Mouse (Mus musculus): Measurements from ENCODE around the gene Relch.
"Not testable (repeated sequence)": the region's sequence is repeated elsewhere in the genome, so short reads cannot be mapped to it uniquely, and the experiment has no call there.

Gene Relch

GRCm38 (mm10) chr1:105746858-105747596, 83.4 kb downstream of the Relch start:
- no peak for DNase-seq

GRCm38 (mm10) chr1:105748091-105748799, 84.6 kb downstream of the Relch start:
- no peak for DNase-seq

DNA sequence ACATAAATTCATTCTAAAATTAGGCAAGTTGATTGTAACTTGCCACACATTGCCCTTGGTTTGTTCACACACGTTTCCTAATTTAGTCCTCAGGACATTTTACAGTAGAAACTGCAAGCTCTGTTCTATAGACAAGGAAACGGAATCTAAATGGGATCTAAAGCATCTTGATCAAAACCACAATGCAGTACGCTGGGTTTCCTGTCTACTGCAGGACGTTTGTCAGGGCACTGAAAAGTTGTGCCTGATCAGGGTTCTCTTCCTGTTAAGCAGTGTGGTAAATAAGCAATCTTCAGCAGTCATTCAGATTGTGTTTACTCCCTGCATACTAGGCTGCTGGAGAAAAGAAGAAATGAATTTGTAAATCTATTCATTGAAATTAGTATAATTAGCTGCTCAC, 88.5 kb downstream of the Relch start:
- DNase-seq, result no peak

GRCm38 (mm10) chr1:105752944-105753343, 89.3 kb downstream of the Relch start:
- DNase-seq, result no peak

GRCm38 (mm10) chr1:105758798-105759197, 95.1 kb downstream of the Relch start:
- DNase-seq, result no peak

DNA sequence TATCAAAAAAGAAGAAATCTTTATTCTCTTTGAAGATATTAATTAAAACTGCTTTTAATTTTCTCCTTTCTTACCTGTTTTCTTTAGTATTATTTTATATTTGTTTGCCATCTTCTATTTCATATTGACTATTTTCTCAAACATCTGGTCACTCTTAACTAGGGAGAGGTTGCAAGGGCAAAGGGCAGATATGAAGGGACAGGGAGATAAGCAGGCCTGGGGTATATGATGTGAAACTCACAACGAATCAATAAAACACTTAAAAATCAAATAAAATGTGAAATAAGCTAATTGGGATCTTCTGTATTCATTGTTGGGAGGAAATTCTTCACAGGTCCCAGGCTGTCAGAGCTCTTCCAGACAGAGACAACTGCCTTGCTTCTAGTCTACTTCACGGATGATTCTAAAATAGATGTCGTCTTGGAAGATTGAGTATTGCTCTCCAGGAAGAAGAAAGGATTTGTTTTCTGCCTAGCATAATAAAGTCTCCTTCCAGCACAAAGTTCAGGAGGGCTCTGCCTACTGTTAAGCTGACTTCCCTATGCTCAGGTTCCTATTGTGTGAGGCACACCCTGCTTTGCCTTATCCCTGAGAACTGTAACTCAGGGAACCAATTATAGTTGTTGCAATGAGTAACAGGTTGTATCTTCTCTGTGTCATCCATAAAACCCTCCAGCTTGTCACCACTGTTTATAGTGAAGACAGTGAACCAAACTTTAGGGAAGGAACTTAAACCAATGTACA, 95.9 kb downstream of the Relch start:
- DNase-seq, result no peak

DNA sequence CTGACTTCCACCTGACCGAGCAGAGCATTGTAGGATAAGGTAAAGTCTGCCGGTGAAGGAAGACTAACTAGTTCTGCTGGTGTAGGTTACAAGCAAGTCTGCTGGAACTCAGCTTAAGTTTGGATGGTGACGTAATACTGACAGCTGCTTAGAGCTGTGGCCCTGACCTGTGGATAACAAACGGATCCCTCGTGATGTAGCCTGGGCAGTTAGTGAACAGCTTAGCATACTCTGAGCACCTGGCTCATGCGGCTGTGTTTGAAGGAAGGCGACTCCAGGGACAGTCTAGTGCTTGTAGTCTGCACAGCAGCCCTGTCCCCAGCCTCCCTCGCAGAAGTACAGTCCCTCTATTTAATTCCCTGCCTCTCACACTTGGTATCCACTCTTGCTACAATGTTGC, 101.9 kb downstream of the Relch start:
- no peak for DNase-seq

DNA sequence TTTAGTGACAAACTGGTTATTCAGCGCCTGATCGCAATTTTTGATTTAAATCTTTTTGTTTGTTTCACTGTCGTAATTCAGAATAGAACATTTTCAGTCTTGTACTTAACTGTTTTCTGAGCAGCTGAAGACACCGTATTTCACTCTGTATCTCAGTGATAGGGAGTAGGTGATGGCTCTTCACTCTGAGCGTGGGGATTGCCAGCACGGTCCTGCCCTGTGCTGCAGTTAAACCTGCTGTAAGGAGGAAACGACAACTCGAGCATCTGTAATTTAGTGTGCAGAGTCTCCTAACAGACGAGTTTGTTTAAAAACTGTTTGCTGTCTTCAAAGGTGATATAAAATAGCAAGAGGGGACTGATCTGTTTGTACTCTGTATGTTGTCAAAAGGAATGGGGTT, 102.4 kb downstream of the Relch start:
- not testable (repeated sequence) for DNase-seq

DNA sequence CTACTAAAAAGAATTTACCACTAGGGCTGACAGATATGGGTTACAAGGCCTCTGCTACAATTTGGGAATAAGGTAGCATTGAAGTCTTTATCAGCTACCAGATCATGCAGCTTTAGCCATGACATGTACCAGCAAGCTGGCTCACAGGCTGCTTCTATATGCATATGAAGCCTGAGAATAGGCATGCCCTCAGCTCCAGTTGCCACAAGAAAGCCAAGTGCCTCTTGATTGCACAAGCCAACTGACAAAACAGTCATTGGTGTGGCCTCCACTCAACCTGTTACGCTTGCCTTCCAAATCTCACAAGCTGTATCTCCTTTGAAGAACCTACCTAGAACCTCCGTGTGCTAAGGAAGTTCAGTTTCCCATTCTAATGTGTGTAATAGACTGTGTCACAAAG, 104.7 kb downstream of the Relch start:
- DNase-seq, result no peak

- no peak for DNase-seq
Measured at GRCm38 (mm10) chr1:105770685-105771084, 107.0 kb downstream of the Relch start.

DNA sequence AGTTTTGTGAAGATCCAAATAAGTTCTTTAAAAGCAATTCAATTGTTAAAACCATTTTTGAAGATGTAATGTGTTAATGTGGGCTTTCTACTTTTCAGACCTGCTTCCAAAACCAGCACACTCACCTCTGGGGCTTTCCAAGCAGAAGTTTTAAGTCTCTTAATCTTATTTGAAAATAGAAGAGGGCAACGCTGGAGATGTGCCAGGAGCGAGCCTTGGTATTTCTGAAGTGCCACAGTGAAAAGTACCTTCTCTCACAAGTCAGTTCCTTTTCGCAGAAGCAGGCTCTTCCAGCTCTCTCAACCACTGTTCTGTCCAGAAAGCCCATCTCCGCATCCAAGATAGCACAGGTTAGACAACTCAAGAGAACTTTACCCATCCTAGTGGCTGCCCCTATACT, 112.8 kb downstream of the Relch start:
- DNase-seq, result no peak

DNA sequence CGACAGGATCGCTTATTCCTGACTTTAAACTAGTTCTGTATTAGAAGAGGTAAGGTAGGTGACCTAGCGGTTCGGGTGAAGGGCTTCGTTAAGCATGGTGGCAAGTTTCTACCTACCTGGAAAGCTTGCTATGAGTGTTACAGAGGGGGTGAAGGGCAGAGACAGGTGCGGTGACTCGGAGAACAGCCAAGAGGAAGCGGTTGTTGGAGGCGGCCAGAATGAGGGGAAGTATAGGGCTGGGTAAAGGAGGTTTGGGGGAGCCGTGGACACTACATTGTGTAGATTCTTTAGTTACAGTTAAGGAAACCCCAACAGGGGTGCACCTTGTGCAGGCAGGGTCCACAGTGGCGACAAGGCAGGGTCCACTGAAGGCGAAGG, 116.4 kb downstream of the Relch start:
- peak; percentile 47 to 50 for DNase-seq

- DNase-seq, result peak; percentile 86
Measured at GRCm38 (mm10) chr1:105780457-105781364, 117.0 kb downstream of the Relch start, which contains the start of gene Tnfrsf11a. Gene Tnfrsf11a (plus strand): TSS chr1:105780718.

GRCm38 (mm10) chr1:105781391-105782146, 117.9 kb downstream of the Relch start:
- peak; percentile 48 for DNase-seq

- no peak for DNase-seq
Measured at GRCm38 (mm10) chr1:105784257-105785016, 120.8 kb downstream of the Relch start.

- DNase-seq, result no peak
Measured at GRCm38 (mm10) chr1:105785146-105785545, 121.5 kb downstream of the Relch start.

GRCm38 (mm10) chr1:105786731-105787357, 123.2 kb downstream of the Relch start:
- DNase-seq, result no peak

DNA sequence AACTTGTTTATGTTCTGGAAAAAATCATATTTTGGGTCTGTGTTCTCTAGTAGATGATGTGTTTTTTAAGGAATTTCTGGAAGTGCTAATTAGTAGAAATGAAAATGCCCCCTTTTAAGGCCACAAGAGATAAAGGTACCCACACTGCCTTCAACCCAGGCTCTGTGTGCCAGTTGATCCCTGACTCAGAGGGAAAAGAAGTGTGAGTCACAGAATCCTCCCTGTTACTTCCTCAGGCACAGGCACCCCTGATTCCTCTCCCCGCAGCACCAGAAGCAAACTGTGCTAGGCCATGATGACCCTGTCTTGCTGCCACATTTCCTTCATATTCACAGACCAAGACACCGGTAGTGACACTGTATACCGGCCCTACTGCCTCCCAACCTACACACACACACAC, 126.4 kb downstream of the Relch start:
- no peak for DNase-seq

DNA sequence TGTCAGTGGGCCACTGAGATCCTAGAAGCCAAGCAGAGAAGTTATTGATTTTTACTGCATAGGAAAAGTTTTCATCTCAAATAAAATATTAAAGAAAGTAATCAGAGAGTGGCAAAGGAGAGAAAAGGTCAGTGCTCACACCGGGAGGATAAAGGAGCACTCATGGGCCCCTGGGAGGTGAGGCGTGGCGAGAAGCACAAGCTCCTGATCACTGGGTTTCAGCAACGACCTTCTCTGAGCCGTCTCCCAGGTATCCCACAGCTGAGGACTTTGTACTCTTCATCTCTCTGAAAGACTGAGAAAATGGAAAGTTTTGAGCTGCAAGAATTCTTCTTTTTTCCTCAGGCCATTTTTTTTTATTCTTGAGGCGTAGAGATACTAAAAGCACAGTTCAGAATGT, 131.0 kb downstream of the Relch start:
- no peak for DNase-seq

GRCm38 (mm10) chr1:105795705-105796104, 132.0 kb downstream of the Relch start:
- no peak for DNase-seq

GRCm38 (mm10) chr1:105800570-105800969, 136.9 kb downstream of the Relch start:
- no peak for DNase-seq

Measured in cerebellum, postnatal 14 days (tissue).